Mouse (Mus musculus): ENCODE data around the gene Rprd2.

Rprd2 gene

GRCm38 (mm10) chr3:95739353-95740104, 79.1 kb downstream of the Rprd2 start, which contains the start of gene Ecm1:
Gene Ecm1, minus strand, starts transcription at chr3:95739569.
- peak; percentile 46 for DNase-seq (ENCODE audit: low spot score)

GRCm38 (mm10) chr3:95735071-95735670, 83.5 kb downstream of the Rprd2 start:
- no peak for DNase-seq (ENCODE audit: low spot score)

GRCm38 (mm10) chr3:95734092-95734702, 84.5 kb downstream of the Rprd2 start:
- peak; percentile 54 for DNase-seq (ENCODE audit: low spot score)

- DNase-seq (ENCODE audit: low spot score), result peak; percentile 36
Measured at GRCm38 (mm10) chr3:95732744-95733521, 85.7 kb downstream of the Rprd2 start.

GRCm38 (mm10) chr3:95732297-95732696, 86.4 kb downstream of the Rprd2 start:
- DNase-seq (ENCODE audit: low spot score), result no peak

- no peak for DNase-seq (ENCODE audit: low spot score)
Measured at GRCm38 (mm10) chr3:95731802-95732201, 86.9 kb downstream of the Rprd2 start.

- no peak for DNase-seq (ENCODE audit: low spot score)
Measured at GRCm38 (mm10) chr3:95730431-95730830, 88.2 kb downstream of the Rprd2 start.

- no peak for DNase-seq (ENCODE audit: low spot score)
Measured at GRCm38 (mm10) chr3:95728906-95729305, 89.8 kb downstream of the Rprd2 start.

- no peak for DNase-seq (ENCODE audit: low spot score)
Measured at GRCm38 (mm10) chr3:95726696-95727358, 91.8 kb downstream of the Rprd2 start.

GRCm38 (mm10) chr3:95725863-95726262, 92.8 kb downstream of the Rprd2 start:
- DNase-seq (ENCODE audit: low spot score), result no peak

GRCm38 (mm10) chr3:95722386-95722785, 96.3 kb downstream of the Rprd2 start:
- DNase-seq (ENCODE audit: low spot score), result no peak

GRCm38 (mm10) chr3:95718153-95718552, 100.5 kb downstream of the Rprd2 start:
- no peak for DNase-seq (ENCODE audit: low spot score)

GRCm38 (mm10) chr3:95716075-95716474, 102.6 kb downstream of the Rprd2 start:
- no peak for DNase-seq (ENCODE audit: low spot score)
